7 mouse cellular contexts compared by ENCODE assay signal in the genomic region with DNA sequence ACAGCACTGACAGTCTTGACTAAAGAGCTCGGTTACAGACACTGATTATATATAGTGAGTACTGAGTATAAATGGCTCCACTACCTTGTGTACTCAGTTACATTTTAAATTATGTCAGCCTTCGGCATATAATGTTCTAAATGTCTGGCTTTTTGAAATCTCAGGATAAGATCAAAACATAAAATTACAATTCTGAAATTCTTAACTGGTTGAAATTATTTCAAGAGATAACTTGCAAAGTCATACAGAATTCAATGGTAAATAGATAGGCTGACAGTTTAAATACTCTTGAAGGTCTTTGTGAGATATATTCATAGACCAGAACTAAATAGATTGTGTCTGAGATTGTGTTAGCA. TPM values are rescaled to one million over a fixed set of nuclear protein-coding genes. Genes with fewer than 3 reads are reported as not detected.
DNase-seq lines count a peak whose midpoint lies in the region; ATAC-seq and TF ChIP-seq lines count a peak whose summit lies in the region.

No protein-coding gene starts in this region.

- no peaks in the 10 kb centered on the region for H3K27me3 ChIP-seq in lung, postnatal 0 days (replicated peaks; ENCODE audit: insufficient read depth, low read length)
- H3K27me3 ChIP-seq in forebrain, embryonic 10.5 days (ENCODE audit: poor library complexity, severe bottlenecking): no peaks in the 10 kb centered on the region
- no peaks in the 10 kb centered on the region for H3K27me3 ChIP-seq in limb, embryonic 12.5 days
- no peaks in the 10 kb centered on the region for H3K27me3 ChIP-seq in stomach, embryonic 14.5 days (ENCODE audit: control insufficient read depth, insufficient read depth, low read length)

- no peak for ATAC-seq in lung, postnatal 0 days
- no peak for ATAC-seq in limb, embryonic 12.5 days (ENCODE audit: insufficient number of reproducible peaks, insufficient read depth, low FRiP score, low TSS enrichment, low read depth)
- ATAC-seq in stomach, embryonic 14.5 days (ENCODE audit: insufficient number of reproducible peaks, insufficient read depth, low FRiP score, low read depth): no peak

- H3K9me3 ChIP-seq in lung, postnatal 0 days (ENCODE audit: low read length): no peaks in the 10 kb centered on the region
- H3K9me3 ChIP-seq in forebrain, embryonic 10.5 days: peaks cover 4% of the 10 kb centered on the region
- H3K9me3 ChIP-seq in limb, embryonic 12.5 days: no peaks in the 10 kb centered on the region
- H3K9me3 ChIP-seq in stomach, embryonic 14.5 days (ENCODE audit: control insufficient read depth, low read depth, low read length): no peaks in the 10 kb centered on the region

- H3K9ac ChIP-seq in lung, postnatal 0 days (replicated peaks; ENCODE audit: low read depth): no peak overlapping the region
- H3K9ac ChIP-seq in limb, embryonic 12.5 days (replicated peaks): peak overlapping the region; percentile 83
- peak overlapping the region; percentile 71; the same call in 1 of the 2 replicates for H3K9ac ChIP-seq in stomach, embryonic 14.5 days (replicated peaks; ENCODE audit: low read depth, low read length)

- WGBS in lung, postnatal 0 days: 46% methylated on average over 2 of the region's 2 CpGs
- 60% methylated on average over 2 of the region's 2 CpGs for WGBS in forebrain, embryonic 10.5 days
- 66% methylated on average over 2 of the region's 2 CpGs for WGBS in limb, embryonic 12.5 days
- 54% methylated on average over 2 of the region's 2 CpGs for WGBS in stomach, embryonic 14.5 days

- TF ChIP-seq CTCF in lung, postnatal 0 days (IDR thresholded peaks at IDR 0.05): no peak

- DNase-seq in lung, postnatal 0 days (ENCODE audit: low spot score): no peak
- no peak for DNase-seq in lung, postnatal 10 days
- DNase-seq in forebrain, embryonic 10.5 days (ENCODE audit: extremely low spot score, low spot score): no peak
- DNase-seq in adrenal gland, postnatal 36 days: no peak
- no peak for DNase-seq in layer of hippocampus, postnatal 25 days (ENCODE audit: extremely low spot score in 1 of 2, low spot score in 1 of 2)

- peak overlapping the region; percentile 73 for H3K4me2 ChIP-seq in lung, postnatal 0 days (replicated peaks; ENCODE audit: low read depth, low read length)
- H3K4me2 ChIP-seq in limb, embryonic 12.5 days: peak overlapping the region; percentile 73
- H3K4me2 ChIP-seq in stomach, embryonic 14.5 days (replicated peaks; ENCODE audit: low read depth, low read length): peak overlapping the region; percentile 61

- H3K4me3 ChIP-seq in lung, postnatal 0 days (ENCODE audit: low read depth, low read length): peak overlapping the region; percentile 63
- H3K4me3 ChIP-seq in forebrain, embryonic 10.5 days: peak overlapping the region; percentile 76
- H3K4me3 ChIP-seq in limb, embryonic 12.5 days (replicated peaks): peak overlapping the region; percentile 67
- H3K4me3 ChIP-seq in stomach, embryonic 14.5 days (ENCODE audit: low read depth, low read length): peak overlapping the region; percentile 63

- H3K36me3 ChIP-seq in lung, postnatal 0 days (ENCODE audit: insufficient read depth, low read length): no peaks in the 10 kb centered on the region
- H3K36me3 ChIP-seq in forebrain, embryonic 10.5 days (replicated peaks): no peaks in the 10 kb centered on the region
- H3K36me3 ChIP-seq in limb, embryonic 12.5 days: no peaks in the 10 kb centered on the region
- no peaks in the 10 kb centered on the region for H3K36me3 ChIP-seq in stomach, embryonic 14.5 days (ENCODE audit: control insufficient read depth, insufficient read depth, low read length)

- 0 out of 2 replicates have a peak, but pooled peaks have one; percentile 18 for TF ChIP-seq EP300 in lung, postnatal 0 days (IDR thresholded peaks at IDR 0.05)

- H3K27ac ChIP-seq in lung, postnatal 0 days (ENCODE audit: low read length): peak overlapping the region; percentile 95
- peak overlapping the region; percentile 99 for H3K27ac ChIP-seq in forebrain, embryonic 10.5 days
- H3K27ac ChIP-seq in limb, embryonic 12.5 days: peak overlapping the region; percentile 94
- peak overlapping the region; percentile 90; the same call in 1 of the 2 replicates for H3K27ac ChIP-seq in stomach, embryonic 14.5 days (ENCODE audit: low read length)

- H3K4me1 ChIP-seq in lung, postnatal 0 days (ENCODE audit: insufficient read depth, low read depth, low read length): no peaks in the 10 kb centered on the region
- peaks cover 18% of the 10 kb centered on the region for H3K4me1 ChIP-seq in forebrain, embryonic 10.5 days
- H3K4me1 ChIP-seq in limb, embryonic 12.5 days (replicated peaks): no peaks in the 10 kb centered on the region
- no peaks in the 10 kb centered on the region for H3K4me1 ChIP-seq in stomach, embryonic 14.5 days (ENCODE audit: control insufficient read depth, insufficient read depth, low read length)

RNA-seq across cellular contexts. Expression of gene Napepld, which starts 0.8 kb away (rescaled TPM):
- 2.1 and 2.5 TPM in 2 replicates for polyA plus RNA-seq in lung, postnatal 0 days (2015; fragmentation: Nextera tagmentation; extraction: Ambion mirVana)
- 10.7 TPM in 2 replicates for polyA plus RNA-seq in forebrain, embryonic 10.5 days (2016; fragmentation: Nextera tagmentation; extraction: Ambion mirVana)
- polyA plus RNA-seq in limb, embryonic 12.5 days (2016; fragmentation: Nextera tagmentation; extraction: Ambion mirVana): 2.8 and 3.2 TPM in 2 replicates
- 3.4 and 3.7 TPM in 2 replicates for polyA plus RNA-seq in stomach, embryonic 14.5 days (2014; fragmentation: Nextera tagmentation; extraction: Ambion mirVana)
- total RNA-seq in adrenal gland, postnatal 36 days (2021): 10 to 100 TPM; 26.4 to 48.6 TPM
- total RNA-seq in layer of hippocampus, postnatal 25 days (2021): 10 to 100 TPM; 21.2 to 24.5 TPM

RNA-seq across cellular contexts. Expression of gene Pmpcb, which starts 35.0 kb away (rescaled TPM):
- polyA plus RNA-seq in lung, postnatal 0 days (2015; fragmentation: Nextera tagmentation; extraction: Ambion mirVana): 41.8 and 49.0 TPM in 2 replicates
- polyA plus RNA-seq in forebrain, embryonic 10.5 days (2016; fragmentation: Nextera tagmentation; extraction: Ambion mirVana): 83.9 and 87.3 TPM in 2 replicates
- polyA plus RNA-seq in limb, embryonic 12.5 days (2016; fragmentation: Nextera tagmentation; extraction: Ambion mirVana): 84.8 and 91.8 TPM in 2 replicates
- polyA plus RNA-seq in stomach, embryonic 14.5 days (2014; fragmentation: Nextera tagmentation; extraction: Ambion mirVana): 83.7 and 84.3 TPM in 2 replicates
- total RNA-seq in adrenal gland, postnatal 36 days (2021): 100 to 1,000 TPM; 256 to 300 TPM
- total RNA-seq in layer of hippocampus, postnatal 25 days (2021): 10 to 100 TPM; 70.7 to 75.8 TPM

RNA-seq across cellular contexts. Expression of gene Armc10, which starts 56.4 kb away (rescaled TPM):
- polyA plus RNA-seq in lung, postnatal 0 days (2015; fragmentation: Nextera tagmentation; extraction: Ambion mirVana): 30.1 and 33.4 TPM in 2 replicates
- 64.6 and 65.4 TPM in 2 replicates for polyA plus RNA-seq in forebrain, embryonic 10.5 days (2016; fragmentation: Nextera tagmentation; extraction: Ambion mirVana)
- 60.9 and 62.0 TPM in 2 replicates for polyA plus RNA-seq in limb, embryonic 12.5 days (2016; fragmentation: Nextera tagmentation; extraction: Ambion mirVana)
- polyA plus RNA-seq in stomach, embryonic 14.5 days (2014; fragmentation: Nextera tagmentation; extraction: Ambion mirVana): 57.5 and 59.2 TPM in 2 replicates
- 10 to 100 TPM; 11.4 to 28.0 TPM for total RNA-seq in adrenal gland, postnatal 36 days (2021)
- total RNA-seq in layer of hippocampus, postnatal 25 days (2021): 10 to 100 TPM; 21.2 to 22.3 TPM

RNA-seq across cellular contexts. Expression of gene Fbxl13, which starts 56.6 kb away (rescaled TPM):
- 1.1 and 1.2 TPM in 2 replicates for polyA plus RNA-seq in lung, postnatal 0 days (2015; fragmentation: Nextera tagmentation; extraction: Ambion mirVana)
- polyA plus RNA-seq in forebrain, embryonic 10.5 days (2016; fragmentation: Nextera tagmentation; extraction: Ambion mirVana): 0.12 and 0.20 TPM in 2 replicates
- 0.13 and 0.26 TPM in 2 replicates for polyA plus RNA-seq in limb, embryonic 12.5 days (2016; fragmentation: Nextera tagmentation; extraction: Ambion mirVana)
- polyA plus RNA-seq in stomach, embryonic 14.5 days (2014; fragmentation: Nextera tagmentation; extraction: Ambion mirVana): 0.29 TPM in 2 replicates
- total RNA-seq in adrenal gland, postnatal 36 days (2021): not detected
- under 1 TPM; 0.17 to 0.26 TPM for total RNA-seq in layer of hippocampus, postnatal 25 days (2021)
